Mouse (Mus musculus) gastrocnemius, adult 18-20 months (tissue): ENCODE measurements around the gene Eif2b1. TPM values are rescaled to one million over a fixed set of nuclear protein-coding genes. Genes with fewer than 3 reads are reported as not detected.
"Not testable (repeated sequence)": the region's sequence is repeated elsewhere in the genome, so short reads cannot be mapped to it uniquely, and the experiment has no call there.

ENCODE experiments used
- DNase-seq: peaks from one replicate; pipeline ENCODE4 v3.0.0; 2021; ENCODE audit warnings: low spot score
- total RNA-seq, 2 experiments: library from RNA; stranded (reverse); gene quantifications; 2 replicates each; pipeline ENCODE4 v1.2.3; 2021

Eif2b1 gene
- total RNA-seq, 2 experiments from 2014 or later = 36.0 to 36.2 TPM

DNA sequence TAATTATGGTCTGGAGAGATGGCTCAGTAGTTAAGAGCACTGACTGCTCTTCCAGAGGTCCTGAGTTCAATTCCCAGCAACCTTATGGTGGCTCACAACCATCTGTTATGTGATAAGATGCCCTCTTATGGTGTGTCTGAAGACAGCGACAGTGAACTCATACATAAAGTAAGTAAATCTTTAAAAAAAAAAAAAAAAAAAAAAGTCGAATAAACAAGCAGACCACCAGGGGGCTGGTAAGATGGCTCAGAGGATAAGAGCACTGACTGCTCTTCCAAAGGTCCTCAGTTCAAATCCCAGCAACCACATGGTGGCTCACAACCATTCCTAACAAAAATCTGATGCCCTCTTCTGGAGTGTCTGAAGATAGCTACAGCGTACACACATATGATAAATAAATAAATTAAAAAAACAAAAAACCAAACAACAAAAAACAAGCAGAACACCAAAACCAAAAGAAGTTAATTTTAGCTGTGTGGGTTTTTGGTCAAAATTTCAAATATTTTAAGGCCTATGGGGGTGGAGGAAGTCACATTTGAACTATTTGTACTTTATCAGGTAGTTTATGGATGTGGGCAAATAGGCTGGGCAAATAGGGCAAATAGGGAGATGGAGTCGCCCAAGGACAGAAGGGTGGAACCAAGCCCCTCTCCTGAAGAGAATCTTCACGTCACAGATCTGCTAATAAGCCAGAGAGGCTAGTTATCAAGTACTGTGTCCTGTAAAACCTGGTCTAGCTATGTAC, 27.4 kb downstream of the Eif2b1 start:
- DNase-seq = not testable (repeated sequence)

DNA sequence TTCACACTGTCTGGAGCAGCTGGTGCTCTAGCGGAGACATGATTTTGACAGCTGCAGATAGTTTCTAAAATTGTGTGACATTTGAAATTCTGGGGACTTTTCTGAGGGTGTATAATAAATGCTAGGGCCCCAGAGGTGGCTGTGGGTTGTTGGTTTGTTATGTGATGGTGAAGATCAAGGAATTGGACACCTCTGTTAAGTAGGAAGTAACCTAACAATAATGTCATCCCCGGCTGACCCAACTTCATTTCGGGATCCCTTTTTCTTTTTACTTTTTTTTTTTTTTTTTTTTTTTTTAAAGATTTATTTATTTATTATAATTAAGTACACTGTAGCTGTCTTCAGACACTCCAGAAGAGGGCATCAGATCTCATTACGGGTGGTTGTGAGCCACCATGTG, 28.2 kb downstream of the Eif2b1 start:
- not testable (repeated sequence) for DNase-seq

GRCm38 (mm10) chr5:124541602-124541973, 37.3 kb downstream of the Eif2b1 start:
- no peak for DNase-seq

DNA sequence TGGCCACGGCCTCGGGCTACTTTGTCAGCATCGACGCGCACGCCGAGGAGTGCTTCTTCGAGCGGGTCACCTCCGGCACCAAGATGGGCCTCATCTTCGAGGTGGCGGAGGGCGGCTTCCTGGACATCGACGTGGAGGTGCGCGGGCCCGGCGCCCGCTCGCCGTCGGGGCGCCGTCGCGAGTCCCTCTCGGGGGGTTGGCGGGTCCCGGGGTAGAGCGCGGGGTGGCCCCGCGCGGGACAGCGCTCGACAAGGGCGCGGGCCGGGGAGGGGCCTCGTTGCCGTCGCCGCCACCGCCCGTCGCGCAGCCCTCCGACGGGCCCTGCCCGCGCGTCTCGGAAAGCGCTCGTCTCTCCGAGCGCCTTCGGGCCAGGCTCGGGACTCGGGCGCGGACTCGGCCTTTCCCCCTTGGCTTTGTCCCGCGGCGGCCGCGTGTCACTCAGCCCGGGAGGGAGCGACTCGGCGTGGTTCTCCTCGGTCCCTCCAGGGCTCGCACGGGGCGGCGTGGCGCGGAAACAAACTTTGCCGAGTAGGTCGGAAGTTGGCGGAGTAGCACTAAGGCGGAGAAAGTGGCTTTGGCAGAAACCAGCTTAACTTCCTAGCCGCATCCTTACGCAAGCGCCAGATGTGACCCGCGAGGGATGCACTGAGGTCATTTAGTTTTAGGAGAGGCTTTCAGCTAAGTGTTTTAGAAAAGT, 37.9 kb downstream of the Eif2b1 start:
- peak; percentile 74 for DNase-seq

- DNase-seq = peak; percentile 96
Observed at GRCm38 (mm10) chr5:124540383-124540786, 38.5 kb downstream of the Eif2b1 start, which contains the start of gene Tmed2. TSS of gene Tmed2 (plus strand) at chr5:124540695.

DNA sequence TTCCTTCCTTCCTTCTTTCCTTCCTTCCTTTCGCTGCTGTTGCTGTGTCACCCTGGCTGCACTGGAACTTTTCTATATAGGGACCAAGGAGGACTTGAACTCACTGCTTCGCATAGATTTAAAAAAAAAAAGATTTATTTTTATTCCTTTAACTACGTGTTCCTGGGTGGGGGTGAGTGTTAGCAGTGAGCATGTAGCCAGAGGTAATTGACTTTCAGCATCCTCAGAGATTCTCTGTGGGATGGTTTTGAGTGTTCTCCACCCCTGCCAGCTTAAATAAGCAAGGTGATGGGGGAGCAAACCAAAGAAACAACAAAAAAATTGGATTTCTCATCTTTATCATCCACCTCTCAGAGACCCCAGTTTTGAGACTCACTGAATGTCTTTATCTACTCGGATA, 39.0 kb downstream of the Eif2b1 start:
- DNase-seq = no peak

- DNase-seq = peak; percentile 80
Observed at GRCm38 (mm10) chr5:124538813-124539792, 39.8 kb downstream of the Eif2b1 start.

- DNase-seq = peak; percentile 54
Observed at GRCm38 (mm10) chr5:124536776-124537175, 42.2 kb downstream of the Eif2b1 start.

DNA sequence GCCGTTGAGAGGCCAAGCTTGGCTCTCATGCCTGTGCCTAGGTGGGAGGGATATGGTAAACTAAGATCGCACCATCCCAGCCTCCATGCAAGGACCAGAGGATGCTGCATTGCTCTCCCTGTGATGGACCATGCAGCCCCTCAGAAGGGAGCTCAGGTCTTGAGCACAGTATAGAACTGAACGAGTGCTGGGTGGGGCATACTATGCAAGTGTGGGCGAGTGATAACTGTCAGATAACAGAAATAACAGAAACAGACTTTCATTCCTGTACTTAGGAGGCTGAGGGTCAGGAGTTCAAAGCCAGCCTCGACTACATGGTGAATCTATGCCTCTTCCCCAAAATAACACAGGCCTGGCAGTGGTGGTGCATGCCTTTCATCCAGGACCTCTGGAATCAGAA, 43.9 kb downstream of the Eif2b1 start:
- no peak for DNase-seq

GRCm38 (mm10) chr5:124532451-124532850, 46.5 kb downstream of the Eif2b1 start:
- no peak for DNase-seq

DNA sequence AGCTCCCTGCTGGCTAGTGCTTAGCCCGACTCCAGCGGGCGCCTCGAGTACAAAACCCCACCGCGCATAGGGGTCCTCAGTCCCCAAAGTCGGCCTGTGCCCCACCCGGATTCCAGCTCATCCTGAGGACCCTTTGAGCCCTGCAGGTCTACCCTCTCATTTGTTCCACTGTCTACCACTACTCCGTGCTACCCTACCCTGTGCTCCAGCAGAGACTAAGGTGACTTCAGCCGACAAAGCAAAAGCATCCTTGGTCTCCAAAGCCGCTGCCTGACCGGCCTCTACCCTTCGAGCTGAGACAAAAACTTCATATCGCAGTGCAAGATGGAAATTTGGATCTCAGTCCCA, 47.4 kb downstream of the Eif2b1 start:
- DNase-seq = no peak

- peak; percentile 83 for DNase-seq
Observed at GRCm38 (mm10) chr5:124530655-124531582, 48.0 kb downstream of the Eif2b1 start, which contains the start of gene Rilpl1. TSS of gene Rilpl1 (minus strand) at chr5:124531391.

GRCm38 (mm10) chr5:124529697-124530096, 49.2 kb downstream of the Eif2b1 start:
- peak; percentile 32 for DNase-seq

- DNase-seq = peak; percentile 61
Observed at GRCm38 (mm10) chr5:124529191-124529651, 49.7 kb downstream of the Eif2b1 start.

DNA sequence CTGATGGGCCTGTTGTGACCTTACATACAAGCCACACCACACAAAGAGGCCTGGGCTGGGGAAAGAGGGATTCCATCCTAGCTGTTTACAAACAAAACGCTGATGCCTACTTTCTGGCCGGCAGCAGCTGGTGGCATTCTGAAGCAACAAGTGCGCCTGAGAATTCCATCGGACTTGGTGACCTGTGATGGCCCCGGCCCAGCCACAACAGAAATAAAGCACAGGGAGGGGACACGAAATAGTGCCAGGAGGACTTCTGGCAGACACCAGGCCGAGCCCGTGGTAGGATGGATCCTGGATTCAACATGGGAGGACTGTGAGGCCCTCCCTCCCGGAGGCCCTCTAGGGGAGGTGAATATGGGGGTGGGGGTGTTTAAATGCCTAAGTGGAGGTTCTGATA, 50.1 kb downstream of the Eif2b1 start:
- DNase-seq = peak; percentile 81

DNA sequence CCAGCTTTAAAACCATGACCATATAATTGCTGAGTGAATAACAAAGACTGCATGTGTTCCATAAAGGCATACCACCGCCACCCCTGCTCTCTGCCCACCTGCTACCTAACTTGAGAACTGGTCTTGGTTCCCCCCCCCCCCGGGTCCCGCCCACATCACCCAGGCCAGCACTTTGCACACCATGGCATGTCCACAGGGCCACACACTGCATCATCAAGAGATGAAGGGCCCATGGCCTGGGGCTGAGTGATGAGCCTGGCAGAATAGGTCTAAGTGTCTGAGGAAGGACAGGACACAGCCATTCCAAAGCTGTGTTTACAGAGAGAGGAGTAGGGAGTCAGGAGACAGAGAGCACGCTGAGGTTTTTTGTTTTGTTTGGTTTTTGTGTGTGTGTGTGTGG, 50.6 kb downstream of the Eif2b1 start:
- DNase-seq = no peak

DNA sequence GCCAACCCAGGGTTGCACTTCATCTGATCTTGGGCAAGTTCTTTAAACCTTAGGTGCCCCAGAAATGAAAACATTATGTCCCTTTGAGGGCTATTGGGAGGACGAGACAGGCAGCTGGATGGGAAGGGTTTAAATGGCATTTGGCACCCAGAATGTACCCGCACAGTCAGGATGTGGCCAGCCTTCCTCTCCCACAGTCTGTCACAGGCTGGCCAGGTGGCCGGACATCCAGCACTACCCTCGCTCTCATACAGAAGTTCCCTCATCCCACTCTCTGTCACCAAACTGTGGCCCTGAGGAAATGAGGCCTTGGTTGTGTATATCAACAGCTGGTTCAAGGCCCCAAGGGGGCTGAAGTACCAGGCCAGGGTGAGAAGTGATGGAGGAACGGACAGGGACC, 54.0 kb downstream of the Eif2b1 start:
- no peak for DNase-seq

DNA sequence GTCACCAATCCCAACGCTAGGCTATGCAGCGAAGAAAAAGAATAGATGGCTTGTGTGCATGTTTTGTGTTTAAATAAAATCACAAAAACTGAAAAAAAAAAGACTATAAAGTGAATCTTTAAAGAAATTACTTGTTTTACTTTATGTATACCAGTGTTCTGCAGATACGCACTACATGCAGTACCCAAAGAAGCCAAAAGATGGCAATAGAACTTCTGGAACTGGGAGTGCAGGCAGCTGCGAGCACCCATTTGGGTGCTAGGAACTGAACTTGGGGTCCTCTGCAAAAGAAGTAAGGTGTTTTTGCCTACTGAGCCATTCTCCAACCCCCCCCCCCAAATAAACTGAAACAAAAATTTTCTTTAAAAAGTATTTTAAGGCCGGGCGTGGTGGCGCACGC, 55.9 kb downstream of the Eif2b1 start:
- no peak for DNase-seq

- no peak for DNase-seq
Observed at GRCm38 (mm10) chr5:124521588-124521987, 57.3 kb downstream of the Eif2b1 start.
